Mouse (Mus musculus) spleen, adult 2 months (tissue): Measurements from ENCODE around the gene Syt6. TPM values are rescaled to one million over a fixed set of nuclear protein-coding genes. Genes with fewer than 3 reads are reported as not detected.

Experiments used
- DNase-seq, 2 experiments: peaks; one replicate each; pipeline versions ENCODE4 v3.0.0 to v3.0.0-alpha.2; 2012 to 2021; ENCODE audit warnings: low spot score in 2 of 2, low read depth in 1 of 2
- H3K27ac ChIP-seq: fragments of 200-500 bp; 2 replicates; pipeline ENCODE4 v1.5.1; 2012; ENCODE audit warnings: low read length, inconsistent platforms; ENCODE audit not compliant: insufficient read depth
- H3K27me3 ChIP-seq: fragments of 200-500 bp; 2 replicates; pipeline ENCODE4 v1.6.1; 2012; ENCODE audit warnings: mild to moderate bottlenecking, moderate library complexity, low read length, inconsistent platforms; ENCODE audit not compliant: control insufficient read depth, insufficient read depth
- H3K36me3 ChIP-seq: fragments of 200-500 bp; 2 replicates; pipeline ENCODE4 v1.6.1; 2012; ENCODE audit warnings: mild to moderate bottlenecking, low read length, inconsistent platforms; ENCODE audit not compliant: control insufficient read depth, insufficient read depth
- H3K4me1 ChIP-seq: fragments of 200-500 bp; 2 replicates; pipeline ENCODE4 v1.6.1; 2011; ENCODE audit warnings: inconsistent platforms; ENCODE audit not compliant: control insufficient read depth, insufficient read depth, insufficient read length
- H3K4me3 ChIP-seq: fragments of 200-500 bp; 2 replicates; pipeline ENCODE4 v1.5.1; 2011; ENCODE audit warnings: mild to moderate bottlenecking, inconsistent platforms; ENCODE audit not compliant: insufficient read depth, insufficient read length; ENCODE audit errors: extremely low read depth
- CTCF ChIP-seq: fragments of 200-500 bp; IDR thresholded peaks from 2 replicates; pipeline ENCODE4 v1.5.1; 2011; ENCODE audit warnings: mild to moderate bottlenecking, inconsistent platforms; ENCODE audit not compliant: insufficient read depth, insufficient read length, insufficient replicate concordance; ENCODE audit errors: extremely low read depth
- POLR2A ChIP-seq: fragments of 200-500 bp; IDR thresholded peaks from 2 replicates; pipeline ENCODE4 v1.6.1; 2011; ENCODE audit warnings: low read depth, low read length, inconsistent platforms
- WGBS: fragments of 180-500 bp; shearing (Covaris S2); methylation state at CpG from one replicate; pipeline ENCODE4 v1.1.7; 2018; 5-methylcytosine and 5-hydroxymethylcytosine counted together
- polyA plus RNA-seq: library from polyadenylated mRNA; depleted of rRNA; stranded (reverse); fragments of >200 nt; gene quantifications from 2 replicates; pipeline ENCODE4 v1.2.3, GENCODE M21; 2012

Syt6 gene
- polyA plus RNA-seq, 1 experiment, result 0.41 TPM

GRCm38 (mm10) chr3:103612636-103613355 lies 37.8 kb downstream of the Syt6 start:
- TF ChIP-seq POLR2A (no peak), CTCF (no peak)
- no peak overlapping the region for H3K27ac ChIP-seq
- no peaks in the 10 kb centered on the region for H3K27me3 ChIP-seq
- no peaks in the 10 kb centered on the region for H3K36me3 ChIP-seq
- no peaks in the 10 kb centered on the region for H3K4me1 ChIP-seq
- no peak overlapping the region for H3K4me3 ChIP-seq
- 77% methylated on average over 9 of the region's 9 CpGs for WGBS
- DNase-seq, result no peak

DNA sequence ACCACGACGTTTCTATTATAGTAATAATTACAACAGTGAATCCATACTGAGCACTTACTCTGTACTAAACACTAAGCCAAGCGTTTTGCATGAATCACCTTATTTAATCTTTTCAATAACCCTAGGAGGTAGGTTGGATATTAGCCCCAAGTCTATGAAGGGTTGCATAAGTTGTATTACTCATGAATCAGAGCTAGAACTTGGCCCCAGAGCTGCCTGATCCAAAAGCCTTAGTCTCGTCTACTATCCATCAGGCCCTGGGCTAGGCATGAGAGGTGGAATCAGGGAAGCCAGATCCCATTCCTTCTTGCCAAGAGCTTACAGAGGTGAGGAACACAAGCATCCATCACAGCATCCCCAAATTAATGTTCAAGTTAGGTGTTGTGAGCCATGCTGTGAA lies 40.6 kb downstream of the Syt6 start:
- Histone ChIP-seq H3K27me3 (no peaks in the 10 kb centered on the region), H3K27ac (no peak overlapping the region), H3K4me3 (no peak overlapping the region), H3K4me1 (no peaks in the 10 kb centered on the region), H3K36me3 (no peaks in the 10 kb centered on the region)
- WGBS, result 91% methylated on average over 4 of the region's 4 CpGs
- no peak for DNase-seq
- TF ChIP-seq CTCF, result no peak
- TF ChIP-seq POLR2A, result no peak

DNA sequence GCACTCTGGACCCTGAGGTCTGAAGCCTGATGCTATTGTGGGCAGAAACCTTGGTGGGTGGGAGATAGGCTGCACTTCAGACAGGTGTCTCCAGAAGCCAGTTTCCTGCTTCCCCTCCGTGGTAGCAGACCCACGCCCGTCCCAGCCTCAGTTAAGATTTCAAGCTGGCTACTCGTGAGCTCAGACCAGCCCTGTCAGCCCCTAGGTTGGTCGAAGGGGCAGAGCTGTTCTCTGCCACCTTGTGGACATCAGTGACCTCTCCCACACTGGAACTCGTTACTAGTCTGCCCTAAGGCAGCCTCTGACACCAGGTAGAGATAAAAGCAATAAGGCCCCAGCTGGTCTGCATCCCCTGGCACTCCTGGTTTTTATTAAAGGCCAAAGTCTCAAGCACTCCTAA lies 42.0 kb downstream of the Syt6 start:
- Histone ChIP-seq H3K27me3 (no peaks in the 10 kb centered on the region), H3K27ac (no peak overlapping the region), H3K4me1 (no peaks in the 10 kb centered on the region), H3K36me3 (no peaks in the 10 kb centered on the region), H3K4me3 (no peak overlapping the region)
- 34% methylated on average over 6 of the region's 6 CpGs for WGBS
- no peak for TF ChIP-seq CTCF
- TF ChIP-seq POLR2A, result no peak
- DNase-seq, result no peak

GRCm38 (mm10) chr3:103620101-103620500 lies 45.1 kb downstream of the Syt6 start:
- Histone ChIP-seq H3K4me3 (no peak overlapping the region), H3K27ac (no peak overlapping the region), H3K36me3 (no peaks in the 10 kb centered on the region), H3K4me1 (no peaks in the 10 kb centered on the region), H3K27me3 (no peaks in the 10 kb centered on the region)
- TF ChIP-seq POLR2A, result no peak
- no peak for TF ChIP-seq CTCF
- WGBS, result 74% methylated on average over 11 of the region's 11 CpGs
- DNase-seq, result no peak

DNA sequence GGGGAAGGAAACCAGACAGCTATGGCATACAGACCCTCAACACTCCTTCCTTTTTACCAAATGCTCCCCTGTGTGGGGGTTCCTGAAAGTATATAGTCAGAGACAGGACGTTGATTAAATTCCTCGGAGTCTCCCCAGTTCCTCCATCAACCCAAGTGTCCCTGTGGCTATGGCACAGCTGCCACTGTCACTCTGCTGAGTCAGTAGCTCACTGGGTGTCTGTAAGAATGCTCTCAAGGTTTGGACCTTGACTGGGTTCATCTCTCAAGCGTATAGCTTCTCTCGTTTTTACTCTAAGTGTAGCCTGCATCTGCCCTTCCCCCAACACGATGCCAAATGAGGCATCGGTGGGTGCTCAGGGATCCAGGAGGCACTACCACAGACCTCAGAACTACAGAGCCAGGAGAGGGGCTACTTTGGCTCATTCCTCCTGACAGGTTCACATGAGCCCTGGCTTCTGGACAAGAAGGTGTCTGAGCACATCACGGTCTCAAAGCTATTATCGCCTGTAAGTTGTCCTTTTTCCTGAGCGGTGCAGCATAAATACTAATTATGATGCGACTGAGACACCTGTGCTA lies 49.0 kb downstream of the Syt6 start:
- Histone ChIP-seq H3K36me3 (no peaks in the 10 kb centered on the region), H3K4me1 (no peaks in the 10 kb centered on the region), H3K27ac (no peak overlapping the region), H3K27me3 (no peaks in the 10 kb centered on the region), H3K4me3 (no peak overlapping the region)
- 69% methylated on average over 10 of the region's 10 CpGs for WGBS
- no peak for DNase-seq
- TF ChIP-seq POLR2A (no peak), CTCF (no peak)

DNA sequence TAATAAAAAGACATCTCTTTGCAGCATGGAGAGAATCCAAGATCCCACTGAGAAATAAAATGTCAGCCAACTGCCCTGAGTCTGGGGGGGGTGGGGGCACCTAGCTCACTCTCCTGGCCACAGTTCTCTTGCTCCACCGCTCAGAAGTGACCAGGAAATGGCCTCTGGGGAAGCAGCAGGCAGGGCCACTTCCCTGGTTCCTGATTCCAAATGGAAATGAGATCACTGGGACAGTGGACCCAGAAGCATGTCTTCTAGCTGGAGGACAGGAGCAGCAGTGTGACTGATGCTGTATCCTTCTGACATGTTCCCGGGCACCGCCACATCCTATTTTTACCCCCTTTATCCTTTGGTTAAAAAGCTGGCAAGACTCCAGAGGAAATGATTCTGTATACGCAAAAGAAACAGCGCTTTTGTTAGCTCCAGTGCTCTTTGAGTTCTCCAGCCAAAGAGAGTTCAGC lies 49.6 kb downstream of the Syt6 start:
- no peak overlapping the region for H3K27ac ChIP-seq
- TF ChIP-seq CTCF (no peak), POLR2A (no peak)
- no peak overlapping the region for H3K4me3 ChIP-seq
- WGBS, result 14% methylated on average over 5 of the region's 5 CpGs
- no peak for DNase-seq
- no peaks in the 10 kb centered on the region for H3K4me1 ChIP-seq
- H3K36me3 ChIP-seq, result no peaks in the 10 kb centered on the region
- no peaks in the 10 kb centered on the region for H3K27me3 ChIP-seq

DNA sequence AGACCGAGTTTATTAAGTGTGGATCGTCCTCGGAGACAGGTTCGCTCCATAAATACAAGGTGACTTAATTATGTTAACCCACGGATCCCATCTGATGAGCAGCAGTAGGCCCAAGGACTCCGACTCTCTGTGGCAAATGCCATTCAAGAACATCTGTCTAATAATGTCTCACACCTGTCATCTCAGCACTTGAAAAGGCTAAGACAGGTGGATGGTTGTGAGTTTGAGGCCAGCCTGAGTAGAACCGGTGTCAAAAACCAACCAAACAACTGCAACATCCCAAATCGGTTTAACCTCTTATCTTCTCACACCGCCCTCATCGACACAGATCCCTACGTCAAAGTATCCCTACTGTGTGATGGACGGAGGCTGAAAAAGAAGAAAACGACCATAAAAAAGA lies 50.1 kb downstream of the Syt6 start:
- H3K27me3 ChIP-seq, result no peaks in the 10 kb centered on the region
- H3K4me1 ChIP-seq, result no peaks in the 10 kb centered on the region
- 91% methylated on average over 13 of the region's 13 CpGs for WGBS
- TF ChIP-seq POLR2A (no peak), CTCF (no peak)
- no peak overlapping the region for H3K4me3 ChIP-seq
- DNase-seq, result no peak
- H3K36me3 ChIP-seq, result no peaks in the 10 kb centered on the region
- H3K27ac ChIP-seq, result no peak overlapping the region
